Mouse (Mus musculus) naive thymus-derived CD4-positive, alpha-beta T cell, adult 2 months (primary cell): ENCODE results near the gene Mustn1.
A peak's percentile ranks its signal among the peaks of the same experiment; 100 is the strongest.

ENCODE experiments used
- DNase-seq: peaks from one replicate; pipeline ENCODE4 v3.0.0-alpha.2; 2011; ENCODE audit warnings: low read depth

The Mustn1 gene

GRCm38 (mm10) chr14:30878958-30879571 lies at the start of gene Mustn1:
TSS of gene Mustn1 (plus strand) at chr14:30879200.
- DNase-seq: no peak

GRCm38 (mm10) chr14:30837416-30837996 lies 41.5 kb upstream of the Mustn1 start:
- no peak for DNase-seq

- no peak for DNase-seq
Observed at GRCm38 (mm10) chr14:30843701-30844100, 35.3 kb upstream of the Mustn1 start.

GRCm38 (mm10) chr14:30850504-30850903 lies 28.5 kb upstream of the Mustn1 start:
- DNase-seq: no peak

GRCm38 (mm10) chr14:30852325-30852724 lies 26.7 kb upstream of the Mustn1 start:
- DNase-seq: no peak

- no peak for DNase-seq
Observed at GRCm38 (mm10) chr14:30855316-30855715, 23.7 kb upstream of the Mustn1 start.

- DNase-seq: no peak
Observed at GRCm38 (mm10) chr14:30856885-30857507, 22.0 kb upstream of the Mustn1 start.

GRCm38 (mm10) chr14:30857990-30858389 lies 21.0 kb upstream of the Mustn1 start:
- no peak for DNase-seq

- DNase-seq: no peak
Observed at GRCm38 (mm10) chr14:30861421-30862125, 17.4 kb upstream of the Mustn1 start.

GRCm38 (mm10) chr14:30862368-30862767 lies 16.6 kb upstream of the Mustn1 start:
- DNase-seq: no peak

GRCm38 (mm10) chr14:30865311-30865710 lies 13.7 kb upstream of the Mustn1 start:
- no peak for DNase-seq

GRCm38 (mm10) chr14:30867042-30867441 lies 12.0 kb upstream of the Mustn1 start:
- DNase-seq: peak; percentile 64

GRCm38 (mm10) chr14:30868826-30869225 lies 10.2 kb upstream of the Mustn1 start:
- no peak for DNase-seq

GRCm38 (mm10) chr14:30869391-30869801 lies 9.6 kb upstream of the Mustn1 start:
- DNase-seq: no peak

- no peak for DNase-seq
Observed at GRCm38 (mm10) chr14:30870206-30871147, 8.5 kb upstream of the Mustn1 start.

- no peak for DNase-seq
Observed at GRCm38 (mm10) chr14:30874095-30874700, 4.8 kb upstream of the Mustn1 start.

- no peak for DNase-seq
Observed at GRCm38 (mm10) chr14:30875130-30875865, 3.7 kb upstream of the Mustn1 start.

- no peak for DNase-seq
Observed at GRCm38 (mm10) chr14:30875955-30876354, 3.0 kb upstream of the Mustn1 start.

- DNase-seq: no peak
Observed at GRCm38 (mm10) chr14:30876451-30876850, 2.5 kb upstream of the Mustn1 start.

- DNase-seq: no peak
Observed at GRCm38 (mm10) chr14:30877827-30878226, 1.2 kb upstream of the Mustn1 start.

GRCm38 (mm10) chr14:30879794-30880193 lies 794 bp downstream of the Mustn1 start:
- DNase-seq: no peak
